In the genomic region with DNA sequence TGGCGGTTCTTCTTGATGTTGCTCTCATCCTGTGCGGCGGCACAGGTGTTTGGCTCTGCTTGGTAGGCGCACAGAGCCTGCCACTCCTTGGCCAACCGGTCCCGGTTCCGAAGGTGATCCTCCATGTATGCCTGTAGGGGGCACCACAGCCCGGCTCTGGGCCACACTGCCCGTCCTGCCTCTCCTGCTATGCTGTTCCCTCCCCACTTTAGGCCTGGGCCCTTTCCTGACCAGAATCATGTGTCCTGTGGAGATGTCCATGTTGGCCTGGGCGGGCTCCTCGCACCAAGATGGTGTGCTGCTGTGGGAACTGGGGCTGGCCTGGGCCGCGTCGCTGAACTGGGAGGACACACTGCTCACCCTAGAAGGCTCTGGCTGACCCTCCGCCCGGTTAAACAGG, we compare ENCODE assay signal across 20 mouse cellular contexts. TPM values are rescaled to one million over a fixed set of nuclear protein-coding genes. Genes with fewer than 3 reads are reported as not detected.
DNase-seq lines count a peak whose midpoint lies in the region; ATAC-seq and TF ChIP-seq lines count a peak whose summit lies in the region.
"Had no signal": no experiment of that assay in that cellular context is flagged by ENCODE, and none has a peak within 500 bp of the region (broad histone marks: within the 10 kb centered on the region; RNA-seq: fewer than 3 reads in every experiment).

No protein-coding gene starts in this region.

- H3K27ac ChIP-seq in hindbrain, embryonic 12.5 days, result no peak overlapping the region
- no peak overlapping the region for H3K27ac ChIP-seq in hindbrain, embryonic 16.5 days (ENCODE audit: low read depth, low read length)
- H3K27ac ChIP-seq in midbrain, postnatal 0 days (ENCODE audit: low read depth, low read length), result no peak overlapping the region
- no peak overlapping the region for H3K27ac ChIP-seq in midbrain, embryonic 15.5 days
- H3K27ac ChIP-seq: embryonic facial prominence, embryonic 15.5 days; heart, embryonic 13.5 days; hindbrain, embryonic 10.5 days; midbrain, embryonic 13.5 days; neural tube, embryonic 13.5 days had no signal

- 70% methylated on average over 16 of the region's 16 CpGs for WGBS in hindbrain, embryonic 12.5 days
- WGBS in hindbrain, embryonic 16.5 days, result 81% methylated on average over 16 of the region's 16 CpGs
- WGBS in midbrain, postnatal 0 days, result 81% methylated on average over 16 of the region's 16 CpGs
- 79% methylated on average over 16 of the region's 16 CpGs for WGBS in midbrain, embryonic 15.5 days

- TF ChIP-seq CTCF in midbrain, postnatal 0 days (IDR thresholded peaks at IDR 0.05), result peak; percentile 28; the same call in 1 of the 2 replicates

- 0 out of 2 replicates have a peak, but pooled peaks have one; percentile 10 for ATAC-seq in hindbrain, embryonic 12.5 days (ENCODE audit: low FRiP score)
- no peak for ATAC-seq in hindbrain, embryonic 16.5 days
- no peak for ATAC-seq in midbrain, postnatal 0 days (ENCODE audit: low FRiP score)
- no peak for ATAC-seq in midbrain, embryonic 15.5 days (replicated peaks)
- ATAC-seq: forebrain, embryonic 14.5 days had no signal

- H3K4me3 ChIP-seq in hindbrain, embryonic 12.5 days, result no peak overlapping the region
- H3K4me3 ChIP-seq in hindbrain, embryonic 16.5 days (ENCODE audit: low read length), result no peak overlapping the region
- no peak overlapping the region for H3K4me3 ChIP-seq in midbrain, postnatal 0 days (ENCODE audit: low read depth, low read length)
- no peak overlapping the region for H3K4me3 ChIP-seq in midbrain, embryonic 15.5 days
- H3K4me3 ChIP-seq: embryonic facial prominence, embryonic 15.5 days; heart, embryonic 13.5 days; hindbrain, embryonic 10.5 days; midbrain, embryonic 13.5 days; neural tube, embryonic 13.5 days had no signal

- no peak overlapping the region for H3K9ac ChIP-seq in hindbrain, embryonic 12.5 days
- H3K9ac ChIP-seq in hindbrain, embryonic 16.5 days (ENCODE audit: low read depth, low read length), result no peak overlapping the region
- no peak overlapping the region for H3K9ac ChIP-seq in midbrain, postnatal 0 days (replicated peaks; ENCODE audit: low read length, poor library complexity, severe bottlenecking)
- no peak overlapping the region for H3K9ac ChIP-seq in midbrain, embryonic 15.5 days
- H3K9ac ChIP-seq: embryonic facial prominence, embryonic 15.5 days; heart, embryonic 13.5 days; midbrain, embryonic 13.5 days; neural tube, embryonic 13.5 days had no signal

- peaks cover 15% of the 10 kb centered on the region for H3K4me1 ChIP-seq in hindbrain, embryonic 12.5 days
- peaks cover 5% of the 10 kb centered on the region for H3K4me1 ChIP-seq in hindbrain, embryonic 16.5 days (ENCODE audit: control insufficient read depth, insufficient read depth, low read depth, low read length)
- H3K4me1 ChIP-seq in midbrain, postnatal 0 days (ENCODE audit: insufficient read depth, low read length), result no peaks in the 10 kb centered on the region
- peaks cover 7% of the 10 kb centered on the region for H3K4me1 ChIP-seq in midbrain, embryonic 15.5 days

- peaks cover 23% of the 10 kb centered on the region for H3K27me3 ChIP-seq in hindbrain, embryonic 12.5 days
- no peaks in the 10 kb centered on the region for H3K27me3 ChIP-seq in hindbrain, embryonic 16.5 days (replicated peaks; ENCODE audit: control insufficient read depth, insufficient read depth, low read length)
- H3K27me3 ChIP-seq in midbrain, postnatal 0 days (ENCODE audit: insufficient read depth, low read length), result no peaks in the 10 kb centered on the region
- H3K27me3 ChIP-seq in midbrain, embryonic 15.5 days (replicated peaks), result 0 out of 2 replicates have a peak, but pooled peaks cover 7% of the 10 kb centered on the region
- H3K27me3 ChIP-seq: embryonic facial prominence, embryonic 15.5 days had no signal

- no peak overlapping the region for H3K4me2 ChIP-seq in hindbrain, embryonic 12.5 days (replicated peaks)
- H3K4me2 ChIP-seq in hindbrain, embryonic 16.5 days (ENCODE audit: low read length), result no peak overlapping the region
- no peak overlapping the region for H3K4me2 ChIP-seq in midbrain, postnatal 0 days (ENCODE audit: low read depth, low read length, poor library complexity, severe bottlenecking)
- no peak overlapping the region for H3K4me2 ChIP-seq in midbrain, embryonic 15.5 days
- H3K4me2 ChIP-seq: embryonic facial prominence, embryonic 15.5 days; heart, embryonic 13.5 days; midbrain, embryonic 13.5 days; neural tube, embryonic 13.5 days had no signal

- H3K36me3 ChIP-seq in hindbrain, embryonic 12.5 days, result no peaks in the 10 kb centered on the region
- no peaks in the 10 kb centered on the region for H3K36me3 ChIP-seq in hindbrain, embryonic 16.5 days (ENCODE audit: control insufficient read depth, insufficient read depth, low read length)
- H3K36me3 ChIP-seq in midbrain, postnatal 0 days (ENCODE audit: insufficient read depth, low read length), result no peaks in the 10 kb centered on the region
- H3K36me3 ChIP-seq in midbrain, embryonic 15.5 days (replicated peaks), result no peaks in the 10 kb centered on the region
- H3K36me3 ChIP-seq: embryonic facial prominence, embryonic 15.5 days; heart, embryonic 13.5 days; hindbrain, embryonic 10.5 days; midbrain, embryonic 13.5 days; neural tube, embryonic 13.5 days had no signal

- H3K9me3 ChIP-seq in hindbrain, embryonic 12.5 days (replicated peaks), result no peaks in the 10 kb centered on the region
- no peaks in the 10 kb centered on the region for H3K9me3 ChIP-seq in hindbrain, embryonic 16.5 days (ENCODE audit: control insufficient read depth, low read length)
- no peaks in the 10 kb centered on the region for H3K9me3 ChIP-seq in midbrain, postnatal 0 days (ENCODE audit: low read length)
- no peaks in the 10 kb centered on the region for H3K9me3 ChIP-seq in midbrain, embryonic 15.5 days
- H3K9me3 ChIP-seq: embryonic facial prominence, embryonic 15.5 days; heart, embryonic 13.5 days; hindbrain, embryonic 10.5 days; midbrain, embryonic 13.5 days; neural tube, embryonic 13.5 days had no signal

- no peak for DNase-seq in midbrain, postnatal 0 days (ENCODE audit: low spot score)
- DNase-seq in ZHBTc4 (ENCODE audit: low read depth, low spot score), result peak; percentile 71
- DNase-seq in naive thymus-derived CD4-positive, alpha-beta T cell, adult 2 months (ENCODE audit: low read depth), result peak; percentile 30
- no peak for DNase-seq in kidney, adult 11 months
- DNase-seq: kidney, adult 9 months; lung, postnatal 10 days; thymus, postnatal 36 days had no signal

RNA-seq across cellular contexts. Expression of gene Ptprn, which starts 11.3 kb away (rescaled TPM):
- polyA plus RNA-seq in hindbrain, embryonic 12.5 days (2016; fragmentation: Nextera tagmentation; extraction: Ambion mirVana), result 11.7 and 12.6 TPM in 2 replicates
- polyA plus RNA-seq in hindbrain, embryonic 16.5 days (2015; fragmentation: Nextera tagmentation; extraction: Ambion mirVana), result 36.9 and 40.6 TPM in 2 replicates
- 116 and 127 TPM in 2 replicates for total RNA-seq in midbrain, postnatal 0 days (2014; rRNA removed)
- polyA plus RNA-seq in midbrain, postnatal 0 days (2015; fragmentation: Nextera tagmentation; extraction: Ambion mirVana), result 51.4 and 52.2 TPM in 2 replicates
- 24.2 and 26.6 TPM in 2 replicates for polyA plus RNA-seq in midbrain, embryonic 15.5 days (2015; fragmentation: Nextera tagmentation; extraction: Ambion mirVana)

RNA-seq across cellular contexts. Expression of gene Dnajb2, which starts 16.8 kb away (rescaled TPM):
- 54.6 and 55.2 TPM in 2 replicates for polyA plus RNA-seq in hindbrain, embryonic 12.5 days (2016; fragmentation: Nextera tagmentation; extraction: Ambion mirVana)
- 86.3 and 98.0 TPM in 2 replicates for polyA plus RNA-seq in hindbrain, embryonic 16.5 days (2015; fragmentation: Nextera tagmentation; extraction: Ambion mirVana)
- 43.6 and 46.7 TPM in 2 replicates for total RNA-seq in midbrain, postnatal 0 days (2014; rRNA removed)
- polyA plus RNA-seq in midbrain, postnatal 0 days (2015; fragmentation: Nextera tagmentation; extraction: Ambion mirVana), result 61.7 and 65.1 TPM in 2 replicates
- 72.9 and 82.1 TPM in 2 replicates for polyA plus RNA-seq in midbrain, embryonic 15.5 days (2015; fragmentation: Nextera tagmentation; extraction: Ambion mirVana)

RNA-seq across cellular contexts. Expression of gene A630095N17Rik, which starts 21.1 kb away (rescaled TPM):
- not detected in 2 replicates for polyA plus RNA-seq in hindbrain, embryonic 12.5 days (2016; fragmentation: Nextera tagmentation; extraction: Ambion mirVana)
- 0.26 TPM in 1 of 2 replicates, not detected in the other for polyA plus RNA-seq in hindbrain, embryonic 16.5 days (2015; fragmentation: Nextera tagmentation; extraction: Ambion mirVana)
- total RNA-seq in midbrain, postnatal 0 days (2014; rRNA removed), result not detected in 2 replicates
- polyA plus RNA-seq in midbrain, postnatal 0 days (2015; fragmentation: Nextera tagmentation; extraction: Ambion mirVana), result not detected in 2 replicates
- polyA plus RNA-seq in midbrain, embryonic 15.5 days (2015; fragmentation: Nextera tagmentation; extraction: Ambion mirVana), result not detected in 2 replicates
- total RNA-seq: adrenal gland, postnatal 4 days; gastrocnemius, adult 8-10 months; layer of hippocampus, adult 8-10 months; left cerebral cortex, postnatal 36 days had no signal
- polyA plus RNA-seq: embryonic facial prominence, embryonic 15.5 days; forebrain, embryonic 14.5 days; heart, embryonic 13.5 days; hindbrain, embryonic 10.5 days; midbrain, embryonic 13.5 days; neural tube, embryonic 13.5 days had no signal

RNA-seq across cellular contexts. Expression of gene Resp18, which starts 25.2 kb away (rescaled TPM):
- polyA plus RNA-seq in hindbrain, embryonic 12.5 days (2016; fragmentation: Nextera tagmentation; extraction: Ambion mirVana), result 50.0 and 56.8 TPM in 2 replicates
- 251 and 327 TPM in 2 replicates for polyA plus RNA-seq in hindbrain, embryonic 16.5 days (2015; fragmentation: Nextera tagmentation; extraction: Ambion mirVana)
- 302 and 332 TPM in 2 replicates for total RNA-seq in midbrain, postnatal 0 days (2014; rRNA removed)
- 409 and 416 TPM in 2 replicates for polyA plus RNA-seq in midbrain, postnatal 0 days (2015; fragmentation: Nextera tagmentation; extraction: Ambion mirVana)
- 167 and 169 TPM in 2 replicates for polyA plus RNA-seq in midbrain, embryonic 15.5 days (2015; fragmentation: Nextera tagmentation; extraction: Ambion mirVana)
- total RNA-seq: gastrocnemius, adult 8-10 months had no signal
- polyA plus RNA-seq: heart, embryonic 13.5 days had no signal

RNA-seq across cellular contexts. Expression of gene Tuba4a, which starts 33.4 kb away (rescaled TPM):
- 10.3 and 11.1 TPM in 2 replicates for polyA plus RNA-seq in hindbrain, embryonic 12.5 days (2016; fragmentation: Nextera tagmentation; extraction: Ambion mirVana)
- polyA plus RNA-seq in hindbrain, embryonic 16.5 days (2015; fragmentation: Nextera tagmentation; extraction: Ambion mirVana), result 45.5 and 74.1 TPM in 2 replicates
- 99.2 and 165 TPM in 2 replicates for total RNA-seq in midbrain, postnatal 0 days (2014; rRNA removed)
- polyA plus RNA-seq in midbrain, postnatal 0 days (2015; fragmentation: Nextera tagmentation; extraction: Ambion mirVana), result 87.0 and 115 TPM in 2 replicates
- 7.9 and 12.7 TPM in 2 replicates for polyA plus RNA-seq in midbrain, embryonic 15.5 days (2015; fragmentation: Nextera tagmentation; extraction: Ambion mirVana)

Comparison
In these comparisons a context has a peak if more than half of its experiments do, and no peak if none do; other contexts are left out.
1. DNase-seq: peak in ZHBTc4 (single experiment) and naive thymus-derived CD4-positive, alpha-beta T cell, adult 2 months (single experiment); none in midbrain, postnatal 0 days (single experiment) and kidney, adult 11 months (single experiment).